Mouse (Mus musculus) thymus, postnatal 10 days (tissue): ENCODE measurements around the gene Abhd8.
"Not testable (repeated sequence)": the region's sequence is repeated elsewhere in the genome, so short reads cannot be mapped to it uniquely, and the experiment has no call there.

Experiments used
- DNase-seq, 2 experiments: peaks; one replicate each; pipeline ENCODE4 v3.0.0; 2021; ENCODE audit warnings: low spot score in 2 of 2

Abhd8 gene

GRCm38 (mm10) chr8:71461152-71461840, 2.2 kb downstream of the Abhd8 start:
- DNase-seq, result no peak

- no peak for DNase-seq
These were observed 2.7 kb downstream of the Abhd8 start for GRCm38 (mm10) chr8:71460716-71461115.

DNA sequence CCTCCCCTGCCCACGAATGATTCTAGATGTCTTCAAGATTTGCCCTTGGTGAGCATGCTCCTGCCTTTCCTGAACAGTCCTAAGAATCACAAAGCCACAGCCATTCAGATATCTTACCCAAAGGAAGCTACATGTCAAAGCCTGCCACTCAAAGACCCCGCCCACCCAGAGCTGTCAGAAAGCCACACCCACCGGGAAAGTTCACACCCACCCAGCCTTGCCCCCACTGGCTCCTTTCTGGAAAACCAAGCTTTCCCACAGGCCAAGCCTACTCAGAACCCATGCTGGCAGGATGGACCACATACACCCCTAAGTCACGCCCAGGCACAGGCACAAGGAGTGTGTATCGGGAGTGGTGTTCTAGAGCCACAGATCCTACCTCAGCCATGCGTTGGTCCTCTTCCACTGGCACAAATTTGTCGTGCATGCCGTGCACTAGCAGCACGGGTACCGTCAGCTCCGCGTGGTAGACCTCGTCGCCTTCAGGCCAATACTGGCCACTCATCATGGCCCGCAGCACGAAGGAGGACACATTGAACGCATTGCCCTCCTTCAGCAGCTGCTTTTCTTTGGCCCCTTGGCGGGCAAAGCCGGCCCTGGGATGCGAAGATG, 5.7 kb downstream of the Abhd8 start:
- no peak for DNase-seq

GRCm38 (mm10) chr8:71456906-71457305, 6.5 kb downstream of the Abhd8 start:
- no peak for DNase-seq

DNA sequence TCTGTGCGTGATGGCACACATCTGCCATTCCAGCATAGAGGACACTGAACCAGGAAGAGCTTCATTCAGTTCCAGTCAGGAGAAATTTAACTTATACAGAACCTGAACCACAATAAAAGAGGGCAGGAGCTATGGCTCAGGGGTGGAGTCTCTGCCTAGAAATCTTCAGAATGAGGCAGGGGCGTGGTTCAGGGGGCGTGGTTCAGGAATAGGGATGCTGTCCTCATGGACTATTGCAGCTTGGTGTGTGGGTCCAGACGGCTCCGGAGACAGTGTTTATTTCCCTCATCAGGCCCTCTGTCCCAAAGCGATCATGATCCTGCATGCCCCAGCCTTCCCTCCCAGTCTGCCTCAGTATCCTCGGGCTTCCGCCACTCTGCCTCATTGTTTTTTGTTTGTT, 8.8 kb downstream of the Abhd8 start:
- peak in 1 of 2 experiments; percentile 1 for DNase-seq

DNA sequence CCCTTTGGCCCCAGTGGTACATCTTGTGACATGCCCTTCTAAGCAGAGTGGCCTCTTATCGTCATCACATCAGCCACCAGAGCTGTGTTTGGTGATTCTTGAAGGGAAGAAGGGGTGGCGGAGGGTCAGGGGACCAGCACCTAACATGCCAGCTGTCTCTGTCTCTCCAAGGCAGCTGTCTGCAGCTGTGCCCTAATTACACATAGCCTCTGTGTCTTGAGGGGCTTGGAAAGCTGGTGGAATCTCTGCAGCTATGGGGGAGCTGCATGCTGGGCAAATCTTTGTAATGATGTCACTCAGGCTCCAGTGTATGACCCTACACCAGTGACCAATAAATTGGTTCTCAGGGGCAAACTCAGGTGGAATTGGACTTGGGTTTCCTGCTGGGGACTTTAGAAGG, 10.8 kb downstream of the Abhd8 start:
- peak in 1 of 2 experiments; percentile 2 for DNase-seq

GRCm38 (mm10) chr8:71451777-71452176, 11.7 kb downstream of the Abhd8 start:
- DNase-seq, result peak in 1 of 2 experiments; percentile 2

DNA sequence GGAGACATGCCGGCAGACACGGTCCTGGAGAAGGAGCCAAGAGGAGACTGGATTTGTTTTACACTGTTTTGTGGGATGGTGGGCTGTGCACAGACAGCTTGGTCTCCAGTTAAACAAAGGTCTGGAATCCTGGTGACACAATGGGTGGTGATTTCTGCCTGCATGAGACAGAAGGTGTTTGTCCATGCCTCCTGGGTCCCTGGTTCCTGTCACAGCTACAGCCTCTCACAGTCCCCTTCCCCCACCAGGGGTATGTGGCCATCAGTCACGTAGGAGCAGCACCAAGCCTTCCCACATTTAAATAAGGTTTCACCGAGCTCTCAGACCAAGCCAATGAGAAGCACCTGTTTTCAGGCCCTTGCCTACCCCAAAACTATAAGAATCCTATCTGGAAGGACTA, 12.1 kb downstream of the Abhd8 start:
- DNase-seq, result peak in 1 of 2 experiments; percentile 1

- no peak for DNase-seq
These were observed 18.4 kb downstream of the Abhd8 start for GRCm38 (mm10) chr8:71445096-71445495.

DNA sequence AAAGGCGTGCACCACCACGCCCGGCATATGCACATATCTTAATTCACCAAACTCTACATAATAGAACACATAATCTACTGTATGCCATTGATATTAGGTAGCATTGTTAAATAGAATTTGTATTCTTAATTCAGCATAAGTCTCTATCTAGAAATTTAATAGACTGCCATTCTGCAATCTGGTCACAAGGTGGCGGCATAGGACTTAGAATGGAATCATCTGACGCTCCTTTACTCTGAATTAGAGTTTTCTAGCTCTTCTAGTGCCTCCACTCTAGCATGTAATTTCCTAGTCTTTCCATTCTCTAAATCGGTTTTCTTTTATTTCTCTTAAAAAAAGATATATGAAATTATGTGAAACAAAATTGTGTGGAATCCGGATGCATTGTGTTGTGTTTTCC, 22.1 kb downstream of the Abhd8 start:
- DNase-seq, result peak in 1 of 2 experiments; percentile 70

DNA sequence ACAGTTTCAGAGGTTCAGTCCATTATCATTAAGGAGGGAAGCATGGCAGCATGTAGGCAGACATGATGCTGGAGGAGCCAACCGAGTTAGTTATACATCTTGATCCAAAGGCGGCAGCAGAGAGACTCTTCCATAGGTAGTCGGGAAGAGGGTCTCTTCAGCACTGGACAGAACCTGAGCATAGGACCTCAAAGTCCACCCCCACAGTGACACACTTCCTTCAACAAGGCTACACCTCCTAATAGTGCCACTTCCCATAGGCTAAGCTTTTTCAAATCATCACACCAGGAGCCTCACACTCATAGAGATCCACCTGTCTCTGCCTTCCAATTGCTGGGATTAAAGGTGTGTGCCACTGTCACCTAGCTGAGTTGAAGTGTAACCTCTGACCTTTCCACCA, 26.4 kb downstream of the Abhd8 start:
- no peak for DNase-seq

DNA sequence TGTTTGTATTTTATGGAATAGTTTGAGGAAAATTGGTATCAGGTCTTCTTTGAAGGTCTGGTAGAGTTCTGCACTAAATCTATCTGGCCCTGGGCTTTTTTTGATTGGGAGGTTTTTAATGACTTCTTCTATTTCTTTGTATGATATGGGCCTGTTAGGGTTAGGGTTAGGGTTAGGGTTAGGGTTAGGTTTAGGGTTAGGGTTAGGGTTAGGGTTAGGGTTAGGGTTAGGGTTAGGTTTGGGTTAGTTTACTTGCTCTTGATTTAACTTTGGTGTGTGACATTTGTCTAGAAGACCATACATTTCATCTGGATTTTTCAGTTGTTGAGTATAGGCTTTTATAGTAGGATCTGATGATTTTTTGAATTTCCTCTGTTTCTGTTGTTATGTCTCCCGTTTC, 30.5 kb downstream of the Abhd8 start:
- not testable (repeated sequence) for DNase-seq

GRCm38 (mm10) chr8:71422121-71422520, 41.3 kb downstream of the Abhd8 start:
- no peak for DNase-seq

GRCm38 (mm10) chr8:71411535-71412273, 51.8 kb downstream of the Abhd8 start:
- DNase-seq, result no peak

DNA sequence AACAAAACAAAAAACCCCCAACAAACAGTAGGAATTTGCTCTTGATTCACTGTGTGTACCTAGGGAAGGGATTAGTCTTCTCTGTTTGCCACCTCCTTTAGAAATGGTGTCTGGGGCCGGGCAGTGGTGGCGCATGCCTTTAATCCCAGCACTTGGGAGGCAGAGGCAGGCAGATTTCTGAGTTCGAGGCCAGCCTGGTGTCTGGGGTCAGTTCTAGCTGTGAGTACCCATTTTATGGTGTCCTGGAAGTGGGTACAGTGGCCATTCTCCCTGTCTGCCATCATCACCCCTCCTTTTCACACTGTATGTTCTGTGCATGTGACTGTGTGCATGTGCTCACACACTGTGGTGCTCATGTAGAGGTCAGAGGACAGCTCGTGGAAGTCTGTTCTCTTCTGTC, 55.2 kb downstream of the Abhd8 start:
- DNase-seq, result no peak

GRCm38 (mm10) chr8:71407441-71407840, 56.0 kb downstream of the Abhd8 start:
- DNase-seq, result no peak
